8 mouse cellular contexts compared by ENCODE assay signal in genomic region chrX:155624341-155624841, GRCm38 (mm10). TPM values are rescaled to one million over a fixed set of nuclear protein-coding genes. Genes with fewer than 3 reads are reported as not detected.
DNase-seq lines count a peak whose midpoint lies in the region; ATAC-seq and TF ChIP-seq lines count a peak whose summit lies in the region.

Gene Gm15155 (plus strand): TSS chrX:155624741.

- no peak within 1 kb of the TSS for H3K27ac ChIP-seq in lung, embryonic 14.5 days (ENCODE audit: low read depth)
- no peak within 1 kb of the TSS for H3K27ac ChIP-seq in embryonic facial prominence, embryonic 11.5 days (replicated peaks; ENCODE audit: low read depth, low read length)
- no peak within 1 kb of the TSS for H3K27ac ChIP-seq in intestine, embryonic 14.5 days (ENCODE audit: low read depth)
- no peak within 1 kb of the TSS for H3K27ac ChIP-seq in liver, embryonic 16.5 days (ENCODE audit: low read length)
- H3K27ac ChIP-seq in thymus, adult 2 months (ENCODE audit: control insufficient read depth, insufficient read depth, low read length): no peak within 1 kb of the TSS

- peak; percentile 14 for DNase-seq in lung, embryonic 14.5 days
- no peak for DNase-seq in lung, adult 18-20 months
- DNase-seq in embryonic facial prominence, embryonic 11.5 days (ENCODE audit: low spot score): peak; percentile 29
- DNase-seq in intestine, embryonic 14.5 days (ENCODE audit: low spot score): peak; percentile 53
- peak; percentile 44 for DNase-seq in right cerebral cortex, postnatal 4 days
- no peak for DNase-seq in thymus, postnatal 36 days
- no peak for DNase-seq in thymus, adult 2 months

- TF ChIP-seq POLR2A in thymus, adult 2 months (IDR thresholded peaks at IDR 0.05; ENCODE audit: control insufficient read depth, extremely low read depth, insufficient read depth, low read length, poor library complexity): no peak

- 11% methylated on average over 19 of the region's 19 CpGs for WGBS in lung, embryonic 14.5 days
- 18% methylated on average over 19 of the region's 19 CpGs for WGBS in embryonic facial prominence, embryonic 11.5 days
- 14% methylated on average over 18 of the region's 19 CpGs for WGBS in intestine, embryonic 14.5 days
- WGBS in liver, embryonic 16.5 days (ENCODE audit: insufficient replicate concordance): 8% methylated on average over 16 of the region's 19 CpGs
- 1% methylated on average over 19 of the region's 19 CpGs for WGBS in thymus, adult 2 months

- H3K36me3 ChIP-seq in lung, embryonic 14.5 days (ENCODE audit: insufficient read depth): no peaks in the 10 kb centered on the region
- H3K36me3 ChIP-seq in embryonic facial prominence, embryonic 11.5 days (replicated peaks; ENCODE audit: control insufficient read depth, insufficient read depth, low read depth, low read length): no peaks in the 10 kb centered on the region
- H3K36me3 ChIP-seq in intestine, embryonic 14.5 days (ENCODE audit: control insufficient read depth, insufficient read depth, low read length): no peaks in the 10 kb centered on the region
- H3K36me3 ChIP-seq in liver, embryonic 16.5 days (ENCODE audit: control insufficient read depth, insufficient read depth): no peaks in the 10 kb centered on the region
- H3K36me3 ChIP-seq in thymus, adult 2 months (ENCODE audit: control insufficient read depth, insufficient read depth, low read length): no peaks in the 10 kb centered on the region

- H3K4me2 ChIP-seq in lung, embryonic 14.5 days: peak within 1 kb of the TSS; percentile 78
- peak within 1 kb of the TSS; percentile 90 for H3K4me2 ChIP-seq in embryonic facial prominence, embryonic 11.5 days (ENCODE audit: low read depth, low read length)
- peak within 1 kb of the TSS; percentile 74 for H3K4me2 ChIP-seq in intestine, embryonic 14.5 days (ENCODE audit: low read length)
- peak within 1 kb of the TSS; percentile 47 for H3K4me2 ChIP-seq in liver, embryonic 16.5 days (ENCODE audit: low read depth, low read length)

- H3K9me3 ChIP-seq in lung, embryonic 14.5 days (ENCODE audit: low read depth, low read length): no peaks in the 10 kb centered on the region
- no peaks in the 10 kb centered on the region for H3K9me3 ChIP-seq in embryonic facial prominence, embryonic 11.5 days (replicated peaks; ENCODE audit: control insufficient read depth, low read length)
- no peaks in the 10 kb centered on the region for H3K9me3 ChIP-seq in intestine, embryonic 14.5 days (ENCODE audit: control insufficient read depth, low read length)
- no peaks in the 10 kb centered on the region for H3K9me3 ChIP-seq in liver, embryonic 16.5 days (replicated peaks; ENCODE audit: control insufficient read depth, low read length)

- H3K9ac ChIP-seq in lung, embryonic 14.5 days: no peak within 1 kb of the TSS
- H3K9ac ChIP-seq in embryonic facial prominence, embryonic 11.5 days (replicated peaks; ENCODE audit: low read length): 0 out of 2 replicates have a peak within 1 kb of the TSS, but pooled peaks have one; percentile 22
- H3K9ac ChIP-seq in intestine, embryonic 14.5 days (ENCODE audit: low read length): no peak within 1 kb of the TSS
- H3K9ac ChIP-seq in liver, embryonic 16.5 days (ENCODE audit: low read depth, low read length): no peak within 1 kb of the TSS

- peak; percentile 24; the same call in 1 of the 2 replicates for TF ChIP-seq CTCF in lung, embryonic 14.5 days (IDR thresholded peaks at IDR 0.05; ENCODE audit: low read depth)
- TF ChIP-seq CTCF in thymus, adult 2 months (IDR thresholded peaks at IDR 0.05; ENCODE audit: borderline replicate concordance, control insufficient read depth, extremely low read depth, insufficient read depth, low read length, poor library complexity): no peak

- H3K27me3 ChIP-seq in lung, embryonic 14.5 days (ENCODE audit: insufficient read depth, low read length): peaks cover 36% of the 10 kb centered on the region
- peaks cover 22% of the 10 kb centered on the region for H3K27me3 ChIP-seq in embryonic facial prominence, embryonic 11.5 days (ENCODE audit: control insufficient read depth, insufficient read depth, low read length)
- peaks cover 34% of the 10 kb centered on the region for H3K27me3 ChIP-seq in intestine, embryonic 14.5 days (replicated peaks; ENCODE audit: control insufficient read depth, insufficient read depth, low read length)
- H3K27me3 ChIP-seq in liver, embryonic 16.5 days (ENCODE audit: control insufficient read depth, insufficient read depth, low read depth, low read length): peaks cover 34% of the 10 kb centered on the region
- no peaks in the 10 kb centered on the region; the same call in 1 of the 2 replicates for H3K27me3 ChIP-seq in thymus, adult 2 months (ENCODE audit: control insufficient read depth, insufficient read depth, low read length)

- peak; percentile 50; the same call in 1 of the 2 replicates for ATAC-seq in lung, embryonic 14.5 days (ENCODE audit: insufficient read depth)
- ATAC-seq in embryonic facial prominence, embryonic 11.5 days (replicated peaks; ENCODE audit: insufficient number of reproducible peaks, low FRiP score, low TSS enrichment, low read depth): peak; percentile 41
- ATAC-seq in intestine, embryonic 14.5 days (replicated peaks; ENCODE audit: low FRiP score, low TSS enrichment, low read depth): peak; percentile 34; the same call in 1 of the 2 replicates
- no peak for ATAC-seq in liver, embryonic 16.5 days (ENCODE audit: low read depth)

- H3K4me1 ChIP-seq in lung, embryonic 14.5 days (ENCODE audit: insufficient read depth): no peaks in the 10 kb centered on the region
- H3K4me1 ChIP-seq in embryonic facial prominence, embryonic 11.5 days (ENCODE audit: control insufficient read depth, insufficient read depth, low read length): no peaks in the 10 kb centered on the region
- no peaks in the 10 kb centered on the region for H3K4me1 ChIP-seq in intestine, embryonic 14.5 days (replicated peaks; ENCODE audit: control insufficient read depth, insufficient read depth, low read length)
- H3K4me1 ChIP-seq in liver, embryonic 16.5 days (ENCODE audit: control insufficient read depth, low read depth, low read length): no peaks in the 10 kb centered on the region
- no peaks in the 10 kb centered on the region for H3K4me1 ChIP-seq in thymus, adult 2 months (replicated peaks; ENCODE audit: control insufficient read depth, insufficient read depth, low read length)

- peak within 1 kb of the TSS; percentile 44 for H3K4me3 ChIP-seq in lung, embryonic 14.5 days (ENCODE audit: low read depth, low read length)
- H3K4me3 ChIP-seq in embryonic facial prominence, embryonic 11.5 days (ENCODE audit: low read depth, low read length): peak within 1 kb of the TSS; percentile 44
- peak within 1 kb of the TSS; percentile 38 for H3K4me3 ChIP-seq in intestine, embryonic 14.5 days (ENCODE audit: low read depth, low read length)
- H3K4me3 ChIP-seq in liver, embryonic 16.5 days (ENCODE audit: low read depth, low read length): peak within 1 kb of the TSS; percentile 33; the same call in 1 of the 2 replicates
- no peak within 1 kb of the TSS for H3K4me3 ChIP-seq in thymus, adult 2 months (ENCODE audit: control insufficient read depth, insufficient read depth, low read length)

RNA-seq across cellular contexts. Expression of gene Gm15155, which starts in this region (rescaled TPM):
- not detected in 2 replicates for polyA plus RNA-seq in lung, embryonic 14.5 days (2014; fragmentation: Nextera tagmentation; extraction: Ambion mirVana)
- polyA plus RNA-seq in embryonic facial prominence, embryonic 11.5 days (2014; fragmentation: Nextera tagmentation; extraction: Ambion mirVana): not detected in 2 replicates
- not detected in 2 replicates for polyA plus RNA-seq in intestine, embryonic 14.5 days (2014; fragmentation: Nextera tagmentation; extraction: Ambion mirVana)
- polyA plus RNA-seq in liver, embryonic 16.5 days (2015; fragmentation: Nextera tagmentation; extraction: Ambion mirVana): not detected in 2 replicates
- not detected in 2 replicates for polyA plus RNA-seq in thymus, adult 2 months (2012; rRNA removed)

Comparison
In these comparisons a context has a peak if more than half of its experiments do, and no peak if none do; other contexts are left out.
1. Peak in DNase-seq, ATAC-seq, H3K4me3 ChIP-seq and H3K4me2 ChIP-seq in lung, embryonic 14.5 days; RNA of the gene not detected or under 1 TPM.
2. Peak in DNase-seq, ATAC-seq, H3K4me3 ChIP-seq, H3K9ac ChIP-seq and H3K4me2 ChIP-seq in embryonic facial prominence, embryonic 11.5 days; RNA of the gene not detected or under 1 TPM.
3. Peak in DNase-seq, ATAC-seq, H3K4me3 ChIP-seq and H3K4me2 ChIP-seq in intestine, embryonic 14.5 days; RNA of the gene not detected or under 1 TPM.